Mouse (Mus musculus): ENCODE data around the gene Uqcc1. TPM values are rescaled to one million over a fixed set of nuclear protein-coding genes. Genes with fewer than 3 reads are reported as not detected.
"Not testable (repeated sequence)": the region's sequence is repeated elsewhere in the genome, so short reads cannot be mapped to it uniquely, and the experiment has no call there.

The Uqcc1 gene
- polyA plus RNA-seq, 2 experiments, result 17.4 to 25.6 TPM

DNA sequence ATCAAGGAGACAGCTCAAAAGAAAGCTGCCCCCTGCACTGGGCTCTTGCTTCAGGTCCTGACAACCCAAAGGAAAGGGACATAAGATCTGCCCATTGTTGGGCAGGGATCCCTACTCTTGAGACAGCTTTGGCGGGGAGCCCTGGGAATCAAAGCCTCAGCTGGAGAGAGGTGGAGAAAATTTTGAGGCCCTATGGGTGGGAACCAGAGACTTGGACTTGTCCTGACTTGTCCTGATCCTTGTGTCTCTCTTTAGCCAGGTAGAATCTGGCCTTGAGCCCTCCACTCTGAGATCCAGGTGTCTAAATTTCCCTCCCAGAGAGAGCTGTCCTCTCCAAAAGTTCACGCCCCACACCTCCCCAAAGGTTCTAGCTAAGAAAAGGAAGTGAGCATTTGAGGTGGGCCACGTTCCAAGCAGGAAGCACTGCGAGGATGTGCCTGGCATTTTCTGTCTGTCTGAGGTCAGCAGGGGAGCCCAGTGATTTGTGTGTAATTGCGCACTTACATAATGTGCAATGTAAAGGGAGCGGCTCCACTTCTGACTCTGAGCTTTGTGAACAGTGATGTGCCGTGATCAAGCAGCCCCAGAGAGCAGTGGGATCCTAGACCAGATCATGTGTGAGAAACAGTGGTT is 9.9 kb upstream of the Uqcc1 start:
- TF ChIP-seq CTCF (IDR thresholded peaks at IDR 0.05; ENCODE audit: low read depth) (no peak), EP300 (IDR thresholded peaks at IDR 0.05; ENCODE audit: low read depth) (no peak)
- ATAC-seq (ENCODE audit: insufficient read depth), result no peak
- 58% methylated on average over 7 of the region's 7 CpGs for WGBS (ENCODE audit: insufficient replicate concordance)

DNA sequence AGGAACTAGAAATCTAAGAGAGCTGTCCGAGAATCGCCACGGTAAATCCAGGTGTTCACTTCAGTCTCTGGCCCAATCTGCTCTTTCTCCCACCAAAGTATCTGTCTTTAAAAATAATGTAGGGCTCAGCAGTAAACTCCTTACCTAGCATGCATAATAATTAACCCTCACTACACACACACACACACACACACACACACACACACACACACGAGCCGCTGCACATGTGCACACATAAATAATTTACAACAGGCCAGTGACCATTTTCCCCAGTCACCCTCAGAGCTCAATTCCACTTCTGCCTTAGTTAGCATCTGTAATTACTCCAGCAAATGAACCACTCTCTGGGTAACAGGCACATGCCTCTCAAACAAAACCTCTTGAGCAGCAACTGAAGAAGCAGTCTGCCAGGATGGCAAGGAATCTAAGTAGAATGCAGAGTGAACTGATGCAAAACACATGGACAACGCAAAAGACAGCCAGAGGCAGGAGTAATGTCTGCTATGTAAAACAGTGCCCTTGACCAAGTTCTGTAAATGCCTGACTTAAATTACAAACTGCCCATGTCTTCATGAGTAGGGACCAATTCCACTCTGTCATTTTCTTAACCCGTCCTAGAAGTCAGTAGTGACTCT is 1.3 kb downstream of the Uqcc1 start:
- ATAC-seq (ENCODE audit: insufficient read depth), result no peak
- Histone ChIP-seq H3K4me2 (ENCODE audit: low read depth) (peak overlapping the region; percentile 78), H3K36me3 (replicated peaks; ENCODE audit: control insufficient read depth, insufficient read depth, low read depth) (no peaks in the 10 kb centered on the region; the same call in 1 of the 2 replicates), H3K9me3 (ENCODE audit: control insufficient read depth, low read length) (no peaks in the 10 kb centered on the region), H3K27me3 (ENCODE audit: control insufficient read depth, insufficient read depth, low read length) (no peaks in the 10 kb centered on the region), H3K27ac (no peak overlapping the region), H3K9ac (replicated peaks) (peak overlapping the region; percentile 76), H3K4me1 (replicated peaks; ENCODE audit: control insufficient read depth in 2 of 2, insufficient read depth in 2 of 2, low read length in 1 of 2) (peaks cover 14 to 18% of the 10 kb centered on the region in 2 experiments), H3K4me3 (ENCODE audit: insufficient read depth in 1 of 2, low read depth in 2 of 2, low read length in 2 of 2) (peak overlapping the region; percentile 67 to 76)
- no peak for DNase-seq (ENCODE audit: low read depth in 3 of 3, low spot score in 3 of 3)
- TF ChIP-seq EP300 (IDR thresholded peaks at IDR 0.05; ENCODE audit: low read depth), result no peak
- no peak for TF ChIP-seq CTCF (IDR thresholded peaks at IDR 0.05; ENCODE audit: low read depth)
- 56% methylated on average over 7 of the region's 7 CpGs for WGBS (ENCODE audit: insufficient replicate concordance)

More for the DNA sequence above, 9.9 kb upstream of the Uqcc1 start:
- Histone ChIP-seq H3K27me3 (ENCODE audit: control insufficient read depth, insufficient read depth, low read length) (no peaks in the 10 kb centered on the region), H3K4me1 (replicated peaks; ENCODE audit: control insufficient read depth in 2 of 2, insufficient read depth in 2 of 2, low read length in 1 of 2) (no peaks in the 10 kb centered on the region; a peak in 1 of 4 replicates), H3K27ac (no peak overlapping the region), H3K9me3 (ENCODE audit: control insufficient read depth, low read length) (no peaks in the 10 kb centered on the region), H3K4me3 (ENCODE audit: insufficient read depth in 1 of 2, low read depth in 2 of 2, low read length in 2 of 2) (no peak overlapping the region), H3K36me3 (replicated peaks; ENCODE audit: control insufficient read depth, insufficient read depth, low read depth) (no peaks in the 10 kb centered on the region), H3K9ac (replicated peaks) (no peak overlapping the region), H3K4me2 (ENCODE audit: low read depth) (no peak overlapping the region)
- DNase-seq (ENCODE audit: low read depth in 3 of 3, low spot score in 3 of 3), result no peak

DNA sequence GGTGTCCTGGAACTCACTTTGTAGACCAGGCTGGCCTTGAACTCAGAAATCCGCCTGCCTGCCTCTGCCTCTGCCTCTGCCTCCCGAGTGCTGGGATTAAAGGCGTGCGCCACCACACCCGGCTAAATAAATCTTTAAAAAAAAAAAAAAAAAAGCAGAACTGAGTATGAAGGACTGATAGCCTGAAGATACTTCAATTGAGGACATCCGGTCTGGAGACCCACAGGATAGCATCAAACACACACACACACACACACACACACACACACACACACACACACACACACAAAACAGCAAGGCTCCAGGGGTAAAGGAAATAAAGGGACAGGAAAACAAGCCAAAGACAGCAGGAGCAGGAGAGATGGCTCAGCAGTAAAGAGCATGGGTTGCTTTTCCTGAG is 4.9 kb downstream of the Uqcc1 start:
- not testable (repeated sequence) for H3K9ac ChIP-seq (replicated peaks); H3K27me3 ChIP-seq (ENCODE audit: control insufficient read depth, insufficient read depth, low read length); H3K27ac ChIP-seq; H3K4me3 ChIP-seq (ENCODE audit: insufficient read depth in 1 of 2, low read depth in 2 of 2, low read length in 2 of 2); H3K36me3 ChIP-seq (replicated peaks; ENCODE audit: control insufficient read depth, insufficient read depth, low read depth); H3K4me2 ChIP-seq (ENCODE audit: low read depth); H3K9me3 ChIP-seq (ENCODE audit: control insufficient read depth, low read length); ATAC-seq (ENCODE audit: insufficient read depth); DNase-seq (ENCODE audit: low read depth in 3 of 3, low spot score in 3 of 3)
- 72% methylated on average over 6 of the region's 6 CpGs for WGBS (ENCODE audit: insufficient replicate concordance)
- peaks cover 7 to 11% of the 10 kb centered on the region in 2 experiments for H3K4me1 ChIP-seq (replicated peaks; ENCODE audit: control insufficient read depth in 2 of 2, insufficient read depth in 2 of 2, low read length in 1 of 2)

DNA sequence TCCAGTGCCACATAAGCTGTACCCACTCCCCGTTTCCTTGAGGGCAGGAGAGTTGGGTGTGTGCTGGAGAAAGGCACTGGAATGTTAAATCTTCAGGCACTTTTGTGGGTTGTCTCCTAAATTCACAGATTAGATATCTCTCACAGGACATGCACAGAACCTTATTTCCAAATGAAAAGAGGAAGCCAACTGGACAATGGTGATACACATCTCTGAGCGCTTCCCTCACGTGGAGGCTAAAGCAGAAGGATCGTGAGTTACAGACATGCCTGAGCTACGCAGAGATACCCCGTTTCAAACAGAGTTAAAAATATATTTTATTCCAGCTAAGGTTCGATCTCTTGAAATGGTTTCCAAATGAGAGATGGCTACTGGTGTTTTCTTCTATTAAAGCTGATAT is 7.0 kb downstream of the Uqcc1 start:
- no peak for DNase-seq (ENCODE audit: low read depth in 3 of 3, low spot score in 3 of 3)
- 48% methylated on average over 7 of the region's 7 CpGs for WGBS (ENCODE audit: insufficient replicate concordance)
- H3K27me3 ChIP-seq (ENCODE audit: control insufficient read depth, insufficient read depth, low read length), result no peaks in the 10 kb centered on the region
- no peaks in the 10 kb centered on the region for H3K9me3 ChIP-seq (ENCODE audit: control insufficient read depth, low read length)
- no peak overlapping the region for H3K9ac ChIP-seq (replicated peaks)
- no peak overlapping the region for H3K27ac ChIP-seq
- H3K4me3 ChIP-seq (ENCODE audit: insufficient read depth in 1 of 2, low read depth in 2 of 2, low read length in 2 of 2), result no peak overlapping the region
- peaks cover 4% of the 10 kb centered on the region for H3K36me3 ChIP-seq (replicated peaks; ENCODE audit: control insufficient read depth, insufficient read depth, low read depth)
- H3K4me2 ChIP-seq (ENCODE audit: low read depth), result no peak overlapping the region
- H3K4me1 ChIP-seq (replicated peaks; ENCODE audit: control insufficient read depth in 2 of 2, insufficient read depth in 2 of 2, low read length in 1 of 2), result peaks cover 0 to under 1% of the 10 kb centered on the region in 2 experiments; a peak in 1 of 4 replicates
- TF ChIP-seq CTCF (IDR thresholded peaks at IDR 0.05; ENCODE audit: low read depth) (no peak), EP300 (IDR thresholded peaks at IDR 0.05; ENCODE audit: low read depth) (no peak)
- ATAC-seq (ENCODE audit: insufficient read depth), result no peak

DNA sequence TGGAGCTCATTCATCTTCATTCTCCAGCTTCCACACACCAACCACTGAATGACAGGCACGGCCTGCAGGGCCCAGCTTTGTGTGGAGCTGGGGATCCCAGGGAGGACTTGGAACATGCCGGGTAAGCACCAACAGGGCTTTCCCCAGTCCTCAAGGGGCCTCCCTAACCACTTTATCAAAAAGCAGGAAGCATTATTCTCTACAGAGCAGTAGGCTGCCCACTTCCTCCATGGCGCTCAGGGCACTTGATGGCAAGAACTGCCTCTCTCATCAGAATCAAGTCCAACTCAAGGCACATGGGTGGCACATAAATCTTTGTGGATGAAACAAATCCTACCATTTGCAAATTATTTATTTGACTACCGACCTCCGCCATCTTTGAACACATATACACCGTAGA is 15.4 kb downstream of the Uqcc1 start:
- no peaks in the 10 kb centered on the region for H3K9me3 ChIP-seq (ENCODE audit: control insufficient read depth, low read length)
- H3K9ac ChIP-seq (replicated peaks), result no peak overlapping the region
- ATAC-seq (ENCODE audit: insufficient read depth) (no peak), DNase-seq (ENCODE audit: low read depth in 3 of 3, low spot score in 3 of 3) (no peak)
- no peak overlapping the region for H3K4me2 ChIP-seq (ENCODE audit: low read depth)
- TF ChIP-seq CTCF (IDR thresholded peaks at IDR 0.05; ENCODE audit: low read depth), result no peak
- TF ChIP-seq EP300 (IDR thresholded peaks at IDR 0.05; ENCODE audit: low read depth), result no peak
- peaks cover 3% of the 10 kb centered on the region for H3K36me3 ChIP-seq (replicated peaks; ENCODE audit: control insufficient read depth, insufficient read depth, low read depth)
- H3K27me3 ChIP-seq (ENCODE audit: control insufficient read depth, insufficient read depth, low read length), result no peaks in the 10 kb centered on the region
- no peak overlapping the region for H3K27ac ChIP-seq
- 67% methylated on average over 6 of the region's 6 CpGs for WGBS (ENCODE audit: insufficient replicate concordance)
- no peaks in the 10 kb centered on the region for H3K4me1 ChIP-seq (replicated peaks; ENCODE audit: control insufficient read depth in 2 of 2, insufficient read depth in 2 of 2, low read length in 1 of 2)
- H3K4me3 ChIP-seq (ENCODE audit: insufficient read depth in 1 of 2, low read depth in 2 of 2, low read length in 2 of 2), result no peak overlapping the region
